1 mouse cellular context compared by ENCODE assay signal in genomic region chr15:80045749-80046148, GRCm38 (mm10).
TF ChIP-seq lines count a peak whose summit lies in the region.

No protein-coding gene starts in this region.

TF ChIP-seq in MEL, 35 proteins besides CTCF, POLR2A, EP300 and RAD21:
- TF ChIP-seq MXI1 (IDR thresholded peaks at IDR 0.05; ENCODE audit: low read depth, low read length): no peak
- no peak for TF ChIP-seq USF1 (IDR thresholded peaks at IDR 0.05; ENCODE audit: low read depth, low read length)
- TF ChIP-seq ZNF384 (IDR thresholded peaks at IDR 0.05; ENCODE audit: low read depth, low read length): no peak
- no peak for TF ChIP-seq ETS1 (IDR thresholded peaks at IDR 0.05; ENCODE audit: low read depth, low read length)
- no peak for TF ChIP-seq NRF1 (IDR thresholded peaks at IDR 0.05; ENCODE audit: insufficient read depth, low read depth, low read length, poor library complexity, severe bottlenecking)
- no peak for TF ChIP-seq ELF1 (IDR thresholded peaks at IDR 0.05; ENCODE audit: low read depth, low read length)
